Mouse (Mus musculus): Measurements from ENCODE around the gene Gse1. TPM values are rescaled to one million over a fixed set of nuclear protein-coding genes. Genes with fewer than 3 reads are reported as not detected.

Gene Gse1
- polyA plus RNA-seq, 1 experiment from 2014 or later = 6.8 TPM

DNA sequence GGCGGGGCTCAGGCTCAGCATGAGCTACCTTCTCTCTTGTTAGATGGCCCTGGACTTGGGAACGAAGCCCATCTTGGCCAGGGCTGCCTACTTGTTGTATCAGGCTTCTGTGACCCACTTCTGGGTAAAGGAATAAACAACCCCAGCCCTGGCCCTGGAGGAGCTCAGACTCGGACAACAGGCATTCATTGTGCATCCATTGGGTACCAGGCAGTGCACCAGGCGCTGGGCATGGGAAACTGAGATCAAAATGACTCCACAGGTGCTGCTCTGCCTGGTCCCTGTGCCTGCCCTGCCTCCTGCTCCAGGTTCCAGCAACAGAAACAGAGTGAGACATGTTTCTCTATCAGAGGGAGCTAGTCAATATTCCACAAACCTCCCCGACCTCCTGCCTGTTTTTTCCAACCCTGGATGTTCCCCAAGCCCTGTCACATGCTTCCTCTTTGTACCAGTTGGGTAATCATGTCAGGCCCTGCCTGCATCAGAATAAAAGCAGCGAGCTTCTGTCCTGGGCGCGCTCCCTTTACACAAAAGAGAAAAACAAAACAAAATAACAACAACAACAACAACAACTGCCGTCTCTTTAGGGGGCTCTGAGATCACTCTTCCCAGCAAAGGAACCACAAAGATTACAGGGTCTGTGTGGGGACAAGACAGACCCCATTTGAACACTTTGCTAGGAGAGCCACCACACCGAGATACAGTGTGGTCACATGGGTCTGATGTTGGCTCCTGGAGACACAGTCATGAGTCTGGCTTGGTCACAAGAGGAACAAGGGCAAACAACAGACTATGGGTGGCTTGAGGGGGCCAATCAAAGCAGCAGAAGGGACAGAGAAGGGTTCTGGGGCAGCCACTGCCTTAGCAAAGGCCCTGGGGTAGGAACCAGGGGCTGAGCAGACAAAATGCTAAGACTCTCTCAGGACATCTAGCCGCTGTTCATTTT, 391.3 kb downstream of the Gse1 start:
- Histone ChIP-seq H3K27me3 (no peaks in the 10 kb centered on the region), H3K9ac (no peak overlapping the region), H3K9me3 (no peaks in the 10 kb centered on the region), H3K27ac (no peak overlapping the region), H3K4me1 (peaks cover 13% of the 10 kb centered on the region), H3K4me2 (no peak overlapping the region), H3K36me3 (no peaks in the 10 kb centered on the region), H3K4me3 (no peak overlapping the region)
- ATAC-seq (ENCODE audit: insufficient number of reproducible peaks, low FRiP score, low TSS enrichment, low read depth) = no peak
- 72% methylated on average over 11 of the region's 11 CpGs for WGBS

DNA sequence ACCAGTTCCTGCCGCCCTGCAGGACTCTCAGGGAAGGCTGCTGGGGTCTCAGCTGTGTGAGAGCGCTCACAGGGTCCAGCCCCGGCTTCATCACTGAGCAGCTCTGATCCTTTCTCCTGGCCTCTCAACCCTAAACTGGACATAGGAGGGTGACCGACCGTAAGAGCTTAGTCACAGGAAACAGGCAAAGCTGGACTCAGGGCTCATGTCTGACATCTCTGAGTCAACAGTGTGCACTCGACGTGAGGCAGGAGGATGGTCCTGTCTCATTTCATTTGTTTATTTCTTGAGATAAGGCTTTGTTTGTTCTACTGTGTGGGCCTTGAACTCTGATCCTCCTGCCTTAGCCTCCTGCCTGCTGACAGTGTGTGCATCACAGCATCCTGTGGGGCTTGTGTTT, 392.2 kb downstream of the Gse1 start:
- no peaks in the 10 kb centered on the region for H3K9me3 ChIP-seq
- WGBS = 59% methylated on average over 7 of the region's 7 CpGs
- no peaks in the 10 kb centered on the region for H3K36me3 ChIP-seq
- H3K4me2 ChIP-seq = no peak overlapping the region
- no peak overlapping the region for H3K9ac ChIP-seq
- H3K27me3 ChIP-seq = no peaks in the 10 kb centered on the region
- H3K4me1 ChIP-seq = peaks cover 13% of the 10 kb centered on the region
- no peak for ATAC-seq (ENCODE audit: insufficient number of reproducible peaks, low FRiP score, low TSS enrichment, low read depth)
- no peak overlapping the region for H3K27ac ChIP-seq
- H3K4me3 ChIP-seq = no peak overlapping the region

DNA sequence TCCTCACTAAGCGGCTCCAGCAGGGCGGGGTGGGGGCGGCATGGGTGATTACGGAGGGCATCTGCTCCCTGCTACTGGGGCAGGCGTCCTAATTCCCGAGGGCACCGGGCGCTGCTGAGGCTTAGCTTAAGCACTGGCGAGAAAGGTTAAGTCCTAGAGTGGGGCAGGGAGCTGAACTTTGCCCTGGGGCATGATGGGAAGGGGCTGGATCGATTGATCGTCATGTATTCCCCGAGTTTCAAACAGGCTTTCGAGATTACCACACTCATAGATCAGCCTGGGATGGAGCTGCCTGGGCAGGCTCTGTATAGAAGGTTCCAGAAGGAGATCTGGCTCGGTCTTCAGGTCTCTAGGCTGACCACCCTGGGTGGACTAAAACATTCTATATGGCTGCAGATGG, 393.9 kb downstream of the Gse1 start:
- Histone ChIP-seq H3K4me2 (no peak overlapping the region), H3K4me1 (peaks cover 7% of the 10 kb centered on the region; the same call in 1 of the 2 replicates), H3K9me3 (no peaks in the 10 kb centered on the region), H3K27me3 (no peaks in the 10 kb centered on the region), H3K4me3 (no peak overlapping the region), H3K27ac (no peak overlapping the region), H3K36me3 (no peaks in the 10 kb centered on the region), H3K9ac (no peak overlapping the region)
- 79% methylated on average over 14 of the region's 14 CpGs for WGBS
- no peak for ATAC-seq (ENCODE audit: insufficient number of reproducible peaks, low FRiP score, low TSS enrichment, low read depth)

DNA sequence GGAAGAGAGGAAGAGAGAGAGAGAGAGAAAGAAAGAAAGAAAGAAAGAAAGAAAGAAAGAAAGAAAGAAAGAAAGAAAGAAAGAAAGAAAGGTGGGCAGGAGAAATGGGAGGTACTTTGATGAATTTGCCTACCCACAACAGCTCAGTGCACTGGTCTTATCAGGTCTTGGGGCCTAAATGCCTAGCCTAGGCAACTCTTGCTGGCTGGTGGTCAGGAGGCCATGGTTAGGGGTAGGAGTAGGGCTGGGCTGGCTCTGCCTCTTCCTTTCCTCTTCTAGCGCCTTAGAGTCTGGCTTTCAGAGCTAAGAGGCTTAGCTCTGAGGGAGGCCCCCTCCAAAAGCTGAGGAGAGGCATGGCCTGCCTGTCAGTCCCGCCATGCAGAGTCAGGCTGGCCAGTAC, 395.4 kb downstream of the Gse1 start:
- Histone ChIP-seq H3K27me3 (no peaks in the 10 kb centered on the region), H3K4me2 (no peak overlapping the region), H3K4me1 (no peaks in the 10 kb centered on the region), H3K9ac (no peak overlapping the region), H3K4me3 (no peak overlapping the region), H3K9me3 (no peaks in the 10 kb centered on the region), H3K36me3 (no peaks in the 10 kb centered on the region), H3K27ac (no peak overlapping the region)
- no peak for ATAC-seq (ENCODE audit: insufficient number of reproducible peaks, low FRiP score, low TSS enrichment, low read depth)
- 47% methylated on average over 2 of the region's 2 CpGs for WGBS

DNA sequence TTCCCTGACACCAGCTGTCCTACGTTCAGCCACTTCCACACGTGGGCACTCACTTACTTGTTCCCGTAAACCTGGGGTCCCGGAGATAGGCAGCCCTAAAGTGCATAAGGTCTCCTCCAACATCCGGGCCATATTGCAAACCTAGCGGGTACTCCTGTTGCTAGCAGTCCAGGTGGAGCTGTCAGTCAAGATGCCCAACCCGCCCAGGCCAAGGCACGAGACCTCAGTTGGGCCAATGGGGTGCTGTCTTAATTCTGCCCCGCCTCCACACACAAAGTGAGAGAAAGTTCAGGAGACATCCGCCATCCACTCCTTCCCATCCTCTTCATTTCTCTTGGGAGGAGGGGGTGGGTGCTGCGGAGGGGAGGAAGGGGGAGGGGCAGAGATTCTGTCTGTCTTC, 398.2 kb downstream of the Gse1 start:
- Histone ChIP-seq H3K4me3 (no peak overlapping the region), H3K36me3 (no peaks in the 10 kb centered on the region), H3K4me2 (no peak overlapping the region), H3K9me3 (no peaks in the 10 kb centered on the region), H3K4me1 (peaks cover 3% of the 10 kb centered on the region; the same call in 1 of the 2 replicates), H3K27ac (no peak overlapping the region), H3K27me3 (no peaks in the 10 kb centered on the region), H3K9ac (no peak overlapping the region)
- ATAC-seq (ENCODE audit: insufficient number of reproducible peaks, low FRiP score, low TSS enrichment, low read depth) = no peak
- WGBS = 51% methylated on average over 11 of the region's 11 CpGs

DNA sequence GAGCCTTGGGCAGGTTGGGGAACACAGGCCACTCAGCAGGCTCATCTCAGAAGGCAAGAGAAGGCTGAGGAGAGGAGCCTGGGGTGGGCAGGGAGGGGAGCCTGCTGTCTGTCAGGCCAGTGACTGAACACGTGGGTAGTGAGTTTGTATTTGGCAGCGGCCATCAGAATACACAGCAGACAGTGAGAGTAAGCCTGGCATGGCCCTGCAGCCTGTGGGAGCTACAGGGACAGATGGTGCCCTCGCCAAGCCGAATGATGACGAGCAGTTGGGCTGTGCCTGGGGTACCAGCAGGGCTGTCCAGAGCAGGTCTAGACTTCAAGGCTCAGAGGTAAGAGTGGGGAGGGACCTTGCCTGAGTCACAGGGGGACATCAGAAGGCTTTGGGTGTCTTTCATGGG, 399.0 kb downstream of the Gse1 start:
- no peaks in the 10 kb centered on the region for H3K36me3 ChIP-seq
- no peak overlapping the region for H3K4me2 ChIP-seq
- H3K4me1 ChIP-seq = peaks cover 10% of the 10 kb centered on the region
- H3K9ac ChIP-seq = no peak overlapping the region
- H3K4me3 ChIP-seq = no peak overlapping the region
- ATAC-seq (ENCODE audit: insufficient number of reproducible peaks, low FRiP score, low TSS enrichment, low read depth) = no peak
- no peaks in the 10 kb centered on the region for H3K9me3 ChIP-seq
- no peaks in the 10 kb centered on the region for H3K27me3 ChIP-seq
- H3K27ac ChIP-seq = no peak overlapping the region
- 88% methylated on average over 5 of the region's 5 CpGs for WGBS

DNA sequence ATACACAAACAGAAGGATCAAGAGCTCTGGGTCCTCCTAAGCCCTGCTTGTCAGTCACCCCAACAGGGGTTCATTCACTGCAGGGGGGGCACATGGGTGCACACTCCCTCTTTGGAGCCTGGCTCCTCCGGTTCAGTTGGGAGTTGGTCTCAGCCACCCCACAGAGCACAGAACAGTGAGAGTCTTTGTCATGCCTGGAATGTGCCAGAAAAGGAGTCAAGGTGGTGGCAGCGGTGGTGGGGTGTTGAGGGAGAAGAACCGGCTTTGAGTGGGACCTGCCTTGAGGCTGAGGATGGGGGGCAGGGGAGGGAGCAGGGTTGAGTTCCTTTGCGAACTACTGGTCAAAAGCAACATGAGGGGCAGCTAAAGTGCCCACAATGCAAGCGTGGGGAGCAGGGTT, 401.8 kb downstream of the Gse1 start:
- ATAC-seq (ENCODE audit: insufficient number of reproducible peaks, low FRiP score, low TSS enrichment, low read depth) = no peak

DNA sequence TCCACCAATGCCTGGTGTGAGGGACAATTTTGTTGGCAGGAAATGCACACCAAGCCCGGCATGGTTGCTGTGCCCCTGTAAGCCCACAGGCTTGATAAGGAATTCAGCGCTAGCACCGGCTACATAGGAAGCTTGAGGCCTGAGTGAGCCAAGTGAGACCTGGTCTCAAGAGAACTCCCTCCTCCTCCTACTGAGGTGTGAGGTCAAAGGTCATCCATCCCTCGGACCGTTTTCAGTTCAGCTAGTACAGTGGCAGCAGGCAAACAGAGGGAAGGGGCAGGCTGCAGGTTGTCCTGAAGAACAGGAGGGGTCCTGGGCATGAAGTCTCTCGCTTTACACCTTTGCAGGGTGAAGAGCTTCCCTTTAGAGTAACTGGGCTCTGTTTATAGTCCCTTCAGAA, 402.6 kb downstream of the Gse1 start:
- Histone ChIP-seq H3K4me2 (no peak overlapping the region), H3K27ac (no peak overlapping the region), H3K4me3 (no peak overlapping the region), H3K27me3 (peaks cover 19% of the 10 kb centered on the region), H3K9me3 (no peaks in the 10 kb centered on the region), H3K4me1 (peaks cover 33% of the 10 kb centered on the region), H3K36me3 (no peaks in the 10 kb centered on the region), H3K9ac (no peak overlapping the region)
- ATAC-seq (ENCODE audit: insufficient number of reproducible peaks, low FRiP score, low TSS enrichment, low read depth) = no peak
- 44% methylated on average over 6 of the region's 6 CpGs for WGBS

More for the DNA sequence above, 401.8 kb downstream of the Gse1 start:
- Histone ChIP-seq H3K9ac (no peak overlapping the region), H3K4me3 (no peak overlapping the region), H3K36me3 (no peaks in the 10 kb centered on the region), H3K27ac (no peak overlapping the region), H3K4me1 (peaks cover 33% of the 10 kb centered on the region), H3K4me2 (no peak overlapping the region), H3K27me3 (peaks cover 14% of the 10 kb centered on the region), H3K9me3 (no peaks in the 10 kb centered on the region)
- 57% methylated on average over 5 of the region's 5 CpGs for WGBS

Small RNA genes lying within 50 kb of the gene (microRNA-seq; reads per million reads assigned to microRNA genes)
- gene Gm22715 (not detected), gene Mir7687 (not detected)

Other genes starting within 250 kb of the Gse1 start
- gene Crispld2, start 236.0 kb upstream of the Gse1 start, polyA plus RNA-seq (2015; fragmentation: Nextera tagmentation; extraction: Ambion mirVana) = 6.7 and 7.8 TPM in 2 replicates
- 32.7 and 32.8 TPM in 2 replicates for gene Zdhhc7, start 127.0 kb upstream of the Gse1 start, polyA plus RNA-seq (2015; fragmentation: Nextera tagmentation; extraction: Ambion mirVana)
- gene 6430548M08Rik, start 114.3 kb upstream of the Gse1 start, polyA plus RNA-seq (2015; fragmentation: Nextera tagmentation; extraction: Ambion mirVana) = 7.6 and 8.7 TPM in 2 replicates
- gene Fam92b, start 51.0 kb upstream of the Gse1 start, polyA plus RNA-seq (2015; fragmentation: Nextera tagmentation; extraction: Ambion mirVana) = not detected in 2 replicates

All from limb, embryonic 15.5 days (tissue).